Mouse (Mus musculus): Measurements from ENCODE around the gene Btbd18. TPM values are rescaled to one million over a fixed set of nuclear protein-coding genes. Genes with fewer than 3 reads are reported as not detected.

The Btbd18 gene
- polyA plus RNA-seq, 1 experiment from 2014 or later: 0.25 TPM

GRCm38 (mm10) chr2:84716423-84717355 lies 57.8 kb downstream of the Btbd18 start:
- Histone ChIP-seq H3K4me3 (peak overlapping the region; percentile 96), H3K36me3 (peaks cover 8% of the 10 kb centered on the region), H3K27ac (peak overlapping the region; percentile 97), H3K27me3 (ENCODE audit: insufficient read depth, poor library complexity, severe bottlenecking) (no peaks in the 10 kb centered on the region), H3K4me1 (replicated peaks) (peaks cover 27% of the 10 kb centered on the region), H3K9me3 (no peaks in the 10 kb centered on the region)
- 40% methylated on average over 9 of the region's 9 CpGs for WGBS
- DNase-seq (ENCODE audit: low spot score): no peak

DNA sequence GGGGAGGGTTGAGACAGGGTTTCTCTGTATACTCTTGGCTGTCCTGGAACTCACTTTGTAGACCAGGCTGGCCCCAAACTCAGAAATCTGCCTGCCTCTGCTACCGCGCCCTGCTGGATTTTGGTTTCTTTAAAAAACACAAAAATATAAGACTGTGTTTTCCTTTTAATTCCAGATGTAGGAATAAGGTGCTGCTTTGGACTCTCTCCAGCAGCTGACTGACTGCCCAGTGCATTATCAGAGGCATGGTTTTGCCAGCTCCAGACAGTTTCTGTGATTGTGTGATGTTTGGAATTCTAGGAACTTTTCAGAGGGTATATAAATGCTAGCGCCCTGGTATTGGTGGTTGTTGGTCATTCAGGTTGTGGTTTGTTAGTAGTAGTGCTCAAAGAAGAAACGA lies 58.5 kb downstream of the Btbd18 start:
- WGBS: 94% methylated on average over 4 of the region's 4 CpGs
- H3K4me3 ChIP-seq: no peak overlapping the region
- no peaks in the 10 kb centered on the region for H3K27me3 ChIP-seq (ENCODE audit: insufficient read depth, poor library complexity, severe bottlenecking)
- peaks cover 15% of the 10 kb centered on the region for H3K36me3 ChIP-seq
- DNase-seq (ENCODE audit: low spot score): no peak
- no peak overlapping the region for H3K27ac ChIP-seq
- H3K4me1 ChIP-seq (replicated peaks): peaks cover 25% of the 10 kb centered on the region
- no peaks in the 10 kb centered on the region for H3K9me3 ChIP-seq

Other genes starting within 250 kb of the Btbd18 start
- 12.9 and 13.1 TPM in 2 replicates for gene Calcrl, start 233.7 kb upstream of the Btbd18 start, polyA plus RNA-seq (2016; fragmentation: Nextera tagmentation; extraction: Ambion mirVana)
- 18.1 and 18.2 TPM in 2 replicates for gene Tfpi, start 182.3 kb upstream of the Btbd18 start, polyA plus RNA-seq (2016; fragmentation: Nextera tagmentation; extraction: Ambion mirVana)
- gene Ctnnd1, start 8.3 kb upstream of the Btbd18 start, polyA plus RNA-seq (2016; fragmentation: Nextera tagmentation; extraction: Ambion mirVana): 33.2 and 39.7 TPM in 2 replicates
- 515 and 539 TPM in 2 replicates for gene Selenoh, start 11.7 kb downstream of the Btbd18 start, polyA plus RNA-seq (2016; fragmentation: Nextera tagmentation; extraction: Ambion mirVana)
- gene Gm28635, start 19.0 kb downstream of the Btbd18 start, polyA plus RNA-seq (2016; fragmentation: Nextera tagmentation; extraction: Ambion mirVana): not detected in 2 replicates
- gene Med19, start 19.3 kb downstream of the Btbd18 start, polyA plus RNA-seq (2016; fragmentation: Nextera tagmentation; extraction: Ambion mirVana): 47.1 and 47.6 TPM in 2 replicates
- gene Tmx2, start 20.1 kb downstream of the Btbd18 start, polyA plus RNA-seq (2016; fragmentation: Nextera tagmentation; extraction: Ambion mirVana): 151 and 167 TPM in 2 replicates
- 25.4 and 26.7 TPM in 2 replicates for gene Zdhhc5, start 56.1 kb downstream of the Btbd18 start, polyA plus RNA-seq (2016; fragmentation: Nextera tagmentation; extraction: Ambion mirVana)
- gene Clp1, start 68.3 kb downstream of the Btbd18 start, polyA plus RNA-seq (2016; fragmentation: Nextera tagmentation; extraction: Ambion mirVana): 49.6 and 53.6 TPM in 2 replicates
- gene Ypel4, start 75.0 kb downstream of the Btbd18 start, polyA plus RNA-seq (2016; fragmentation: Nextera tagmentation; extraction: Ambion mirVana): 10.0 and 14.6 TPM in 2 replicates
- 9.5 and 10.4 TPM in 2 replicates for gene Gm19426, start 84.6 kb downstream of the Btbd18 start, polyA plus RNA-seq (2016; fragmentation: Nextera tagmentation; extraction: Ambion mirVana)
- gene Serping1, start 116.4 kb downstream of the Btbd18 start, polyA plus RNA-seq (2016; fragmentation: Nextera tagmentation; extraction: Ambion mirVana): 29.4 and 43.1 TPM in 2 replicates
- gene Ube2l6, start 139.7 kb downstream of the Btbd18 start, polyA plus RNA-seq (2016; fragmentation: Nextera tagmentation; extraction: Ambion mirVana): 37.2 and 41.6 TPM in 2 replicates
- 0.09 and 0.14 TPM in 2 replicates for gene Smtnl1, start 163.6 kb downstream of the Btbd18 start, polyA plus RNA-seq (2016; fragmentation: Nextera tagmentation; extraction: Ambion mirVana)
- 56.3 and 58.9 TPM in 2 replicates for gene Timm10, start 167.9 kb downstream of the Btbd18 start, polyA plus RNA-seq (2016; fragmentation: Nextera tagmentation; extraction: Ambion mirVana)
- 23.1 and 28.6 TPM in 2 replicates for gene Slc43a1, start 179.8 kb downstream of the Btbd18 start, polyA plus RNA-seq (2016; fragmentation: Nextera tagmentation; extraction: Ambion mirVana)
- 3.8 and 4.0 TPM in 2 replicates for gene Rtn4rl2, start 227.6 kb downstream of the Btbd18 start, polyA plus RNA-seq (2016; fragmentation: Nextera tagmentation; extraction: Ambion mirVana)

All from hindbrain, embryonic 10.5 days (tissue).